Mouse (Mus musculus): ENCODE data around the gene Hist1h1t. TPM values are rescaled to one million over a fixed set of nuclear protein-coding genes. Genes with fewer than 3 reads are reported as not detected.

Hist1h1t gene
- polyA plus RNA-seq, 1 experiment from 2014 or later = not detected

GRCm38 (mm10) chr13:23724239-23724638 lies 28.6 kb downstream of the Hist1h1t start:
- Histone ChIP-seq H3K9ac (replicated peaks; ENCODE audit: low read depth, low read length) (no peak overlapping the region), H3K36me3 (ENCODE audit: control insufficient read depth, insufficient read depth, low read length) (no peaks in the 10 kb centered on the region), H3K4me1 (ENCODE audit: control insufficient read depth, insufficient read depth, low read length) (no peaks in the 10 kb centered on the region), H3K27me3 (ENCODE audit: control insufficient read depth, insufficient read depth, low read length) (no peaks in the 10 kb centered on the region), H3K9me3 (ENCODE audit: control insufficient read depth, low read length) (no peaks in the 10 kb centered on the region), H3K27ac (ENCODE audit: low read depth, low read length) (no peak overlapping the region), H3K4me3 (ENCODE audit: low read depth, low read length) (no peak overlapping the region), H3K4me2 (ENCODE audit: low read depth, low read length) (no peak overlapping the region)
- WGBS = 87% methylated on average over 4 of the region's 4 CpGs
- no peak for ATAC-seq (ENCODE audit: low read depth)

DNA sequence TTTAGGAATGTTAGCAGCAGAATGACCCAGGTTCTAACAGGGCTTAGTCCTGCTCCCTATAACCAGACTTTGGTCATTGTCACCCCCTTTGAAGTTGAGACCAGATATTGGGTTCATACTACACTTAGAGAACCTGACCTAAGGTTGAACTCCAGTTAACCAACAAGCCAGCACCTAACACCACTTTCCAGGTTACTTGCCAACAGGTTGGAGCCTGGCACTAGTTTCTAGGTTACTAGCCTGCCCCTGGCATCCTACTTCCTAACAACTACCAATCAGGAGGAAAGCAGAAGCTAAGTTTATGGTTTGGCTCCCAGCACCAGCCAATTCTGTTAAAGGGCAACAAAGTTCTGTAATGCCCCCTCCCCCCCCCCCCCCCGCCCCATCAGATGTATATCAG lies 29.6 kb downstream of the Hist1h1t start:
- H3K4me2 ChIP-seq (ENCODE audit: low read depth, low read length) = no peak overlapping the region
- WGBS = 33% methylated on average over 1 of the region's 1 CpGs
- no peak overlapping the region for H3K4me3 ChIP-seq (ENCODE audit: low read depth, low read length)
- ATAC-seq (ENCODE audit: low read depth) = no peak
- no peaks in the 10 kb centered on the region for H3K27me3 ChIP-seq (ENCODE audit: control insufficient read depth, insufficient read depth, low read length)
- no peak overlapping the region for H3K9ac ChIP-seq (replicated peaks; ENCODE audit: low read depth, low read length)
- H3K27ac ChIP-seq (ENCODE audit: low read depth, low read length) = no peak overlapping the region
- no peaks in the 10 kb centered on the region for H3K9me3 ChIP-seq (ENCODE audit: control insufficient read depth, low read length)
- no peaks in the 10 kb centered on the region for H3K4me1 ChIP-seq (ENCODE audit: control insufficient read depth, insufficient read depth, low read length)
- H3K36me3 ChIP-seq (ENCODE audit: control insufficient read depth, insufficient read depth, low read length) = no peaks in the 10 kb centered on the region

DNA sequence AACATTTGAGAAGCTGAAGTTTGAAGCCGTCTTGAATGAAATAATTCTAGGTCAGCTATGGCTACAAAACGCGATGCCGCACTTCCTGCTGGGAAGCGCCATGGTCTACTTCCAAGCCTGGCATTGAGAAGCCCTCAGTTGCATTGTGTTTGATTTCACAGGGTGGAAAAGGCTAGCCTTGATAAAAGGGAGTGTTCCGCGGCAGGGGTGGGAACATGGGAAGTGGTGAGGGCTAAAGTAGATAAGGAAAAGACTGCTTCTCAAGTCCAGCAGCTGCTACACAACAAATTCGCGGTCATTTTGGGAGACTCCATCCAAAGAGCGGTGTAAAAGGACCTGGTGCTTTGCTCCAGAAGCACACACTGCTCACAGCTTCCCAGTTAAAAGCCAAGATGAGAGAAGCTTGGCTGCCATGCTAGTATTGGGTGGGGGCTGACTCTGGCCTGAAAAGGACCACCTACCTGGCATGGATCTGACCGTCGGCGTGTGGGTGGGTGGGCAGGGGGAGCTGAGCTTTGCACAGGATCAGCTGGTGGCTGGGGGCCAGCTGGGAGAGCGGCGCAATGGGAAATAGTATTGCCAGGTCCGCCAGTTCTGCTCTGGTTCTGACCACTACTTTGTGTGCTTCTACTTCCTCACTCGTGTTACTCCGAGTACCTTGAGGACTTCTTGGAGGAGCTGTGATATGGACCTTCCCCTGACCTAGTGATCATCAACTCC lies 33.0 kb downstream of the Hist1h1t start:
- no peaks in the 10 kb centered on the region for H3K36me3 ChIP-seq (ENCODE audit: control insufficient read depth, insufficient read depth, low read length)
- H3K27me3 ChIP-seq (ENCODE audit: control insufficient read depth, insufficient read depth, low read length) = no peaks in the 10 kb centered on the region
- no peak overlapping the region for H3K27ac ChIP-seq (ENCODE audit: low read depth, low read length)
- no peaks in the 10 kb centered on the region for H3K9me3 ChIP-seq (ENCODE audit: control insufficient read depth, low read length)
- H3K9ac ChIP-seq (replicated peaks; ENCODE audit: low read depth, low read length) = no peak overlapping the region
- no peaks in the 10 kb centered on the region for H3K4me1 ChIP-seq (ENCODE audit: control insufficient read depth, insufficient read depth, low read length)
- 90% methylated on average over 18 of the region's 18 CpGs for WGBS
- H3K4me3 ChIP-seq (ENCODE audit: low read depth, low read length) = no peak overlapping the region
- ATAC-seq (ENCODE audit: low read depth) = no peak
- H3K4me2 ChIP-seq (ENCODE audit: low read depth, low read length) = no peak overlapping the region

DNA sequence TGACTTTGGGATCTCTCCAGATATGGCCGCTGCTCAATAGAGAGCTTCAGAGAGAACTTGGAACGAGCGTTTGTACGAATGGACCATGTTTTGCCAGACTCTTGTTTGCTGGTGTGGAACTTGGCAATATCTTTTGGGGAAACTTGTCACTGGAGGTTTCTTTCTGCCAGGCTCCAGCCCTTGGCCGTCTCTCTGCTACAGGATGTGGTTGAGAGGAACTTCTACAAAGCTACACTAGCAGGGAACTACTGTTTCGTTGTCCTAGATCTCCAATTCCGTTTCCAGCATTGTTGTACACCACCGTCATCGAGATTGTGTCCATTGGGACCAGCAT lies 33.5 kb downstream of the Hist1h1t start:
- 92% methylated on average over 9 of the region's 9 CpGs for WGBS
- no peak for ATAC-seq (ENCODE audit: low read depth)

GRCm38 (mm10) chr13:23729706-23730105 lies 34.1 kb downstream of the Hist1h1t start:
- H3K9me3 ChIP-seq (ENCODE audit: control insufficient read depth, low read length) = no peaks in the 10 kb centered on the region
- H3K9ac ChIP-seq (replicated peaks; ENCODE audit: low read depth, low read length) = no peak overlapping the region
- WGBS = 92% methylated on average over 5 of the region's 5 CpGs
- no peaks in the 10 kb centered on the region for H3K36me3 ChIP-seq (ENCODE audit: control insufficient read depth, insufficient read depth, low read length)
- no peak overlapping the region for H3K4me3 ChIP-seq (ENCODE audit: low read depth, low read length)
- H3K27me3 ChIP-seq (ENCODE audit: control insufficient read depth, insufficient read depth, low read length) = no peaks in the 10 kb centered on the region
- no peak overlapping the region for H3K4me2 ChIP-seq (ENCODE audit: low read depth, low read length)
- no peak for ATAC-seq (ENCODE audit: low read depth)
- no peaks in the 10 kb centered on the region for H3K4me1 ChIP-seq (ENCODE audit: control insufficient read depth, insufficient read depth, low read length)
- H3K27ac ChIP-seq (ENCODE audit: low read depth, low read length) = no peak overlapping the region

More for the DNA sequence above, 33.5 kb downstream of the Hist1h1t start:
- H3K4me1 ChIP-seq (ENCODE audit: control insufficient read depth, insufficient read depth, low read length) = no peaks in the 10 kb centered on the region
- H3K36me3 ChIP-seq (ENCODE audit: control insufficient read depth, insufficient read depth, low read length) = no peaks in the 10 kb centered on the region
- H3K4me2 ChIP-seq (ENCODE audit: low read depth, low read length) = no peak overlapping the region
- H3K27ac ChIP-seq (ENCODE audit: low read depth, low read length) = no peak overlapping the region
- H3K4me3 ChIP-seq (ENCODE audit: low read depth, low read length) = no peak overlapping the region
- H3K9me3 ChIP-seq (ENCODE audit: control insufficient read depth, low read length) = no peaks in the 10 kb centered on the region
- no peaks in the 10 kb centered on the region for H3K27me3 ChIP-seq (ENCODE audit: control insufficient read depth, insufficient read depth, low read length)
- no peak overlapping the region for H3K9ac ChIP-seq (replicated peaks; ENCODE audit: low read depth, low read length)

GRCm38 (mm10) chr13:23730479-23730878 lies 34.9 kb downstream of the Hist1h1t start:
- H3K27ac ChIP-seq (ENCODE audit: low read depth, low read length) = no peak overlapping the region
- no peaks in the 10 kb centered on the region for H3K36me3 ChIP-seq (ENCODE audit: control insufficient read depth, insufficient read depth, low read length)
- H3K9me3 ChIP-seq (ENCODE audit: control insufficient read depth, low read length) = no peaks in the 10 kb centered on the region
- no peak overlapping the region for H3K4me3 ChIP-seq (ENCODE audit: low read depth, low read length)
- 35% methylated on average over 8 of the region's 8 CpGs for WGBS
- H3K27me3 ChIP-seq (ENCODE audit: control insufficient read depth, insufficient read depth, low read length) = no peaks in the 10 kb centered on the region
- ATAC-seq (ENCODE audit: low read depth) = no peak
- no peaks in the 10 kb centered on the region for H3K4me1 ChIP-seq (ENCODE audit: control insufficient read depth, insufficient read depth, low read length)
- H3K9ac ChIP-seq (replicated peaks; ENCODE audit: low read depth, low read length) = no peak overlapping the region
- H3K4me2 ChIP-seq (ENCODE audit: low read depth, low read length) = no peak overlapping the region

DNA sequence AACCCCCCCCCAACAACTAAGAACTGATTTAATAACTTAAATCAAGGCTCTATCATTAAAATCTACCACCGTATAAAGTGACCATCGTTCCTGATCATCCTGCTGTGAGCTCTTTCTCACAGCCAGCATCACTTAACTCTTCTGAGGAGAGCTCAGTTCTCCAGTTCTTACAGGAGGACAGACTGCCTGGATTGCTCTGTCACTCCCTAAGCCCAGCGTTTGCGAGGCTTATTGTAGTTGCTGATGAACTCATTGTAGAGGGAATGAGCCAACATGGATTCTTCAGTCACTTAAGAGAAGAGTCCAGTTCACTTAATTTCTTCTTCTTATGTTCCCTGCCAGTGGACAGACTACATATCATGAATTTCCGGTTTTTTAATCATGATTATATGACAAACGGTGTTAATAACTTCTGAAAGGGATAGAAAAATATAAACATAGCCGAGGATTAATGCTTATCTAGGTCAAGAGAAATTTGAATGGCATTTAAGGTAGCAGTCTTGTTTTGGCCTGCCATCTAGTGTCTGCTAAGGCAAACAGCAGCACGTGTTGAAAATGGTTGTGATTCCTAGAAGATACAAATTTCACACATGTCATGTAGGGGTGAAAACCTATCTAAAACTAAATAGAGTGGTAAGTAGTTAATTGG lies 36.7 kb downstream of the Hist1h1t start:
- Histone ChIP-seq H3K27me3 (ENCODE audit: control insufficient read depth, insufficient read depth, low read length) (no peaks in the 10 kb centered on the region), H3K27ac (ENCODE audit: low read depth, low read length) (no peak overlapping the region), H3K4me2 (ENCODE audit: low read depth, low read length) (no peak overlapping the region), H3K4me3 (ENCODE audit: low read depth, low read length) (no peak overlapping the region), H3K36me3 (ENCODE audit: control insufficient read depth, insufficient read depth, low read length) (no peaks in the 10 kb centered on the region), H3K9ac (replicated peaks; ENCODE audit: low read depth, low read length) (no peak overlapping the region), H3K9me3 (ENCODE audit: control insufficient read depth, low read length) (no peaks in the 10 kb centered on the region), H3K4me1 (ENCODE audit: control insufficient read depth, insufficient read depth, low read length) (no peaks in the 10 kb centered on the region)
- WGBS = 25% methylated on average over 8 of the region's 8 CpGs
- no peak; the same call in 1 of the 2 replicates for ATAC-seq (ENCODE audit: low read depth)

GRCm38 (mm10) chr13:23737091-23737490 lies 41.5 kb downstream of the Hist1h1t start:
- Histone ChIP-seq H3K4me2 (ENCODE audit: low read depth, low read length) (no peak overlapping the region), H3K27ac (ENCODE audit: low read depth, low read length) (no peak overlapping the region), H3K4me3 (ENCODE audit: low read depth, low read length) (no peak overlapping the region), H3K9me3 (ENCODE audit: control insufficient read depth, low read length) (no peaks in the 10 kb centered on the region), H3K4me1 (ENCODE audit: control insufficient read depth, insufficient read depth, low read length) (peaks cover 8% of the 10 kb centered on the region; the same call in 1 of the 2 replicates), H3K27me3 (ENCODE audit: control insufficient read depth, insufficient read depth, low read length) (no peaks in the 10 kb centered on the region), H3K36me3 (ENCODE audit: control insufficient read depth, insufficient read depth, low read length) (no peaks in the 10 kb centered on the region), H3K9ac (replicated peaks; ENCODE audit: low read depth, low read length) (no peak overlapping the region)
- no peak for ATAC-seq (ENCODE audit: low read depth)
- 70% methylated on average over 5 of the region's 5 CpGs for WGBS

DNA sequence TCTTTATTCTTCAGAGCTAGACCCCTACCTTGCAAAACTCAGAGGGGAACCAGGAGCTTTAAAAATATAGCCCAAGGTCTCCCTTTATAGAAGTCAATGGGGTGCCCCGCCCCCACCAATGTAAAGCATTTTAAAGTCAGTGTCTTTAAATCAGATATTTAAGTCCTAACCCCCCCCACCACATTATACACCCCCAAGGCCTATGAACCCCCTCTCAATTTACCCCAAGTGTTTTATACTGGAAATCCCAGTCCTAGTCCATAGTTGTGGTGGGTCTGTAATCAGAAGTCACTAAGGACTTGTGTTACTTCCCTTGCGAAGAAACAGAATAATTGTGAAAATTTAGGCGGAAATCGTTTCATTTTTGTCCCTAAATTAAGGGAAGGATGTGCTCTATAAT lies 42.4 kb downstream of the Hist1h1t start:
- Histone ChIP-seq H3K4me2 (ENCODE audit: low read depth, low read length) (peak overlapping the region; percentile 97), H3K27me3 (ENCODE audit: control insufficient read depth, insufficient read depth, low read length) (no peaks in the 10 kb centered on the region), H3K36me3 (ENCODE audit: control insufficient read depth, insufficient read depth, low read length) (no peaks in the 10 kb centered on the region), H3K4me1 (ENCODE audit: control insufficient read depth, insufficient read depth, low read length) (peaks cover 8% of the 10 kb centered on the region; the same call in 1 of the 2 replicates), H3K27ac (ENCODE audit: low read depth, low read length) (peak overlapping the region; percentile 70), H3K4me3 (ENCODE audit: low read depth, low read length) (no peak overlapping the region), H3K9ac (replicated peaks; ENCODE audit: low read depth, low read length) (peak overlapping the region; percentile 57; the same call in 1 of the 2 replicates), H3K9me3 (ENCODE audit: control insufficient read depth, low read length) (no peaks in the 10 kb centered on the region)
- no peak for ATAC-seq (ENCODE audit: low read depth)
- 25% methylated on average over 4 of the region's 4 CpGs for WGBS
